Mouse (Mus musculus): ENCODE measurements around the gene Dmpk. TPM values are rescaled to one million over a fixed set of nuclear protein-coding genes. Genes with fewer than 3 reads are reported as not detected.

The Dmpk gene
- polyA plus RNA-seq (2015; fragmentation: Nextera tagmentation; extraction: Ambion mirVana), result 8.8 and 11.2 TPM in 2 replicates

GRCm38 (mm10) chr7:19083701-19084100 lies at the start of gene Dmpk:
Dmpk (plus strand) TSS chr7:19083849.
- peaks cover 54% of the 10 kb centered on the region for H3K36me3 ChIP-seq

GRCm38 (mm10) chr7:19044616-19045015 lies 39.0 kb upstream of the Dmpk start:
- WGBS, result 98% methylated on average over 6 of the region's 6 CpGs
- Histone ChIP-seq H3K27ac (replicated peaks) (no peak overlapping the region), H3K9ac (replicated peaks) (no peak overlapping the region), H3K27me3 (no peaks in the 10 kb centered on the region), H3K4me3 (no peak overlapping the region), H3K9me3 (no peaks in the 10 kb centered on the region), H3K36me3 (peaks cover 99% of the 10 kb centered on the region), H3K4me1 (no peaks in the 10 kb centered on the region), H3K4me2 (replicated peaks) (no peak overlapping the region)
- ATAC-seq (replicated peaks), result no peak

More at GRCm38 (mm10) chr7:19083701-19084100, at the start of gene Dmpk:
- WGBS, result 47% methylated on average over 10 of the region's 10 CpGs
- Histone ChIP-seq H3K27me3 (no peaks in the 10 kb centered on the region), H3K4me2 (replicated peaks) (no peak within 1 kb of the TSS), H3K9ac (replicated peaks) (no peak within 1 kb of the TSS), H3K9me3 (no peaks in the 10 kb centered on the region), H3K4me1 (no peaks in the 10 kb centered on the region), H3K4me3 (no peak within 1 kb of the TSS), H3K27ac (replicated peaks) (no peak within 1 kb of the TSS)
- ATAC-seq (replicated peaks), result no peak

GRCm38 (mm10) chr7:19046286-19047069 lies 37.2 kb upstream of the Dmpk start:
- H3K27me3 ChIP-seq, result no peaks in the 10 kb centered on the region
- no peaks in the 10 kb centered on the region for H3K4me1 ChIP-seq
- no peak for ATAC-seq (replicated peaks)
- H3K9me3 ChIP-seq, result no peaks in the 10 kb centered on the region
- WGBS, result 95% methylated on average over 11 of the region's 11 CpGs
- no peak overlapping the region for H3K4me3 ChIP-seq
- H3K27ac ChIP-seq (replicated peaks), result no peak overlapping the region
- H3K9ac ChIP-seq (replicated peaks), result no peak overlapping the region
- no peak overlapping the region for H3K4me2 ChIP-seq (replicated peaks)
- H3K36me3 ChIP-seq, result peaks cover 96% of the 10 kb centered on the region

- Histone ChIP-seq H3K27ac (replicated peaks) (no peak overlapping the region), H3K36me3 (peaks cover 81% of the 10 kb centered on the region), H3K9ac (replicated peaks) (no peak overlapping the region), H3K4me3 (no peak overlapping the region), H3K4me1 (no peaks in the 10 kb centered on the region), H3K9me3 (no peaks in the 10 kb centered on the region), H3K4me2 (replicated peaks) (no peak overlapping the region), H3K27me3 (no peaks in the 10 kb centered on the region)
- 83% methylated on average over 14 of the region's 14 CpGs for WGBS
- no peak for ATAC-seq (replicated peaks)
Measured at GRCm38 (mm10) chr7:19048006-19048527, 35.6 kb upstream of the Dmpk start.

DNA sequence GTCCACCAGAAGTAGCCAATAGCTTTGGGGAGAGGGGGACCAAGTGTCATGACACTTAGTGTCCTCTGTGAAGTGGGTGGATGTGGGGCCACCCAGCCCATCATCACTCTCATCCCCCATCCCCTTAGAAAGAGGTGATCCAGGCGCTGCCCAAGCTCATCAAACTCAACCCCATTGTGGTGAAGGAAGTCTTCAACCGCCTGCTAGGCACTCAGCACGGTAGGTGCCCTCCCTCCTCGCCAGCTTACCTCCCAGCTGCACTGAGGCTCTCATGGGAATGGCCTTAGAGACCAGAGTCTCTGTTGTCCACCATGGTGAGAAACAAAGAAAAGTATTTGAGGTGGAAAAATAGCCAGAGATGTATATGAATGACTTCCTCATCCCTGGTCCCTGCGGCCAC lies 34.4 kb upstream of the Dmpk start:
- Histone ChIP-seq H3K36me3 (peaks cover 69% of the 10 kb centered on the region), H3K9ac (replicated peaks) (no peak overlapping the region), H3K4me2 (replicated peaks) (no peak overlapping the region), H3K27ac (replicated peaks) (no peak overlapping the region), H3K4me1 (peaks cover 2% of the 10 kb centered on the region), H3K9me3 (no peaks in the 10 kb centered on the region), H3K27me3 (no peaks in the 10 kb centered on the region), H3K4me3 (no peak overlapping the region)
- ATAC-seq (replicated peaks), result no peak
- WGBS, result 90% methylated on average over 5 of the region's 5 CpGs

DNA sequence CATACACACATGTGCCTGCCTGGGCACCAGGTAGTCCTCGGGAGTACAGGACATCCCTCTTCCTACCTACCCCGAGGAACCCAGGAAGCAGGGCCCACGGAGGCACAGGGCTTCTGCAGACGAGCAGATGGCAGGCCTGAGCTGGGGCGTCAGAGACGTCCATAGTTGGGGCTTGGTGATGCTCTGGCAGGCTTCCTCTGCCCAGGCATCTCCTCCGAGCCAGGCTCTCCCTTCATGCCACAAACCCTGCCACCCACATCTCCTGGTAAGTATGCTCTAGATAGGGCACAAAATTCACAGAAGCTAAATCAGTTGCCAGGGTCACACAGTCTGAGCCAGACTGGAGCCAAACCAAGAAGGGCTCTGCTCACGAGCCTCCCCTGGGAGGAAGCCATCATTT lies 33.5 kb upstream of the Dmpk start:
- Histone ChIP-seq H3K27ac (replicated peaks) (no peak overlapping the region), H3K36me3 (peaks cover 60% of the 10 kb centered on the region), H3K4me1 (peaks cover 9% of the 10 kb centered on the region), H3K9me3 (no peaks in the 10 kb centered on the region), H3K4me3 (no peak overlapping the region), H3K27me3 (no peaks in the 10 kb centered on the region), H3K4me2 (replicated peaks) (no peak overlapping the region), H3K9ac (replicated peaks) (no peak overlapping the region)
- 86% methylated on average over 8 of the region's 8 CpGs for WGBS
- no peak for ATAC-seq (replicated peaks)

GRCm38 (mm10) chr7:19051161-19051560 lies 32.5 kb upstream of the Dmpk start:
- no peak overlapping the region for H3K4me2 ChIP-seq (replicated peaks)
- H3K4me3 ChIP-seq, result no peak overlapping the region
- H3K27me3 ChIP-seq, result no peaks in the 10 kb centered on the region
- H3K27ac ChIP-seq (replicated peaks), result no peak overlapping the region
- H3K9ac ChIP-seq (replicated peaks), result no peak overlapping the region
- 76% methylated on average over 4 of the region's 4 CpGs for WGBS
- H3K36me3 ChIP-seq, result peaks cover 50% of the 10 kb centered on the region
- no peak for ATAC-seq (replicated peaks)
- H3K4me1 ChIP-seq, result peaks cover 9% of the 10 kb centered on the region
- no peaks in the 10 kb centered on the region for H3K9me3 ChIP-seq

DNA sequence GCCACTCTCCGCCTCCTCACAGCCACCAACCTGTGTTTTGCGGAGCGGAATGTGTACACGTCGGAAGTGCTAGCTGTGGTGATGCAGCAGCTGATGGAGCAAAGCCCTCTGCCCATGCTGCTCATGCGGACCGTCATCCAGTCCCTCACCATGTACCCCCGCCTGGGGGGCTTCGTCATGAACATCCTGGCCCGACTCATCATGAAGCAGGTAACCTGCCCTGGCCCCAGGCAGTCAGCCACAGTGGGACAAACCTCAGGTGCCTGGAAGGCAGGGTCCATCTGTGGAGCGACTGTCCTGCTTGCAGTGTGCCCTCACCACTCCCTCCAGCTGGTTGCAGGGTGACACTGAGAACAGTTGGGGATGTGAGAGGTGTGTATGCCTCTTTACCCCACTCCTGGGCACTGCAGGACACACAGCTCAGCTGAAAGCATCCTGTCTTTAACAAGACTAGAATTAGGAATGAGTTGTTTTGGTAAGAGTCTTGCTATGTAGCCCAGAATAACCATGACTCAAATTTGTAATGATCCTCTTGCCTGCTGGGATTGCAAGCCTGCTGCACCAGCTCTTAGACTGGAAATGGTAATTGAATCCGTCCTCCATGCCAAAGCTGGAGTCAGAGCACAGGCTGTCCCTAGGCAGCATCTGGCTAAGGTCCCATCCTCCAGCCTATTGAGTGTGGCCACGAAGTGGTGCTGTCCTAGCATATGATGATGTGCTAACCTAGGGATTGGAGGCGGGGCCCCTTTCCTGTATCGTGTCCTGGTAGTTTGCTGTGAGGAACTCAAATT lies 31.1 kb upstream of the Dmpk start:
- H3K4me2 ChIP-seq (replicated peaks), result no peak overlapping the region
- no peak overlapping the region for H3K27ac ChIP-seq (replicated peaks)
- no peak overlapping the region for H3K9ac ChIP-seq (replicated peaks)
- no peak overlapping the region for H3K4me3 ChIP-seq
- H3K36me3 ChIP-seq, result peaks cover 36% of the 10 kb centered on the region
- H3K4me1 ChIP-seq, result peaks cover 9% of the 10 kb centered on the region
- no peaks in the 10 kb centered on the region for H3K9me3 ChIP-seq
- no peak for ATAC-seq (replicated peaks)
- 87% methylated on average over 15 of the region's 15 CpGs for WGBS
- no peaks in the 10 kb centered on the region for H3K27me3 ChIP-seq

DNA sequence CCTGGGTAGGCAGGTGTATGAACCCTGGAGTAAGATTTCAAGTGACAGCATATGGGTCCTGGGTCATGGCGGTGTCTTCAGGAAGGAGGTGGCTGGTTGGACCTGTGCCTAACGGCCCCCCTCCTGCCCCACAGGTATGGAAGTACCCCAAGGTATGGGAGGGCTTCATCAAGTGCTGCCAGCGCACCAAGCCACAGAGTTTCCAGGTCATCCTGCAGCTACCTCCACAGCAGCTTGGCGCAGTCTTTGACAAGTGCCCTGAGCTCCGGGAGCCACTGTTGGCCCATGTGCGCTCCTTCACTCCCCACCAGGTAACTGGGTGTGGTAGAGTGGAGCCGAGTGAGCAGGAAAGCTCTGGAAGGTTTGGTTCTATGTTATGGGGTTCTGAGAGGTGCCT lies 30.5 kb upstream of the Dmpk start:
- Histone ChIP-seq H3K27ac (replicated peaks) (no peak overlapping the region), H3K27me3 (no peaks in the 10 kb centered on the region), H3K36me3 (peaks cover 31% of the 10 kb centered on the region), H3K9ac (replicated peaks) (no peak overlapping the region), H3K9me3 (no peaks in the 10 kb centered on the region), H3K4me1 (peaks cover 9% of the 10 kb centered on the region), H3K4me3 (no peak overlapping the region), H3K4me2 (replicated peaks) (no peak overlapping the region)
- no peak for ATAC-seq (replicated peaks)
- WGBS, result 91% methylated on average over 7 of the region's 7 CpGs

DNA sequence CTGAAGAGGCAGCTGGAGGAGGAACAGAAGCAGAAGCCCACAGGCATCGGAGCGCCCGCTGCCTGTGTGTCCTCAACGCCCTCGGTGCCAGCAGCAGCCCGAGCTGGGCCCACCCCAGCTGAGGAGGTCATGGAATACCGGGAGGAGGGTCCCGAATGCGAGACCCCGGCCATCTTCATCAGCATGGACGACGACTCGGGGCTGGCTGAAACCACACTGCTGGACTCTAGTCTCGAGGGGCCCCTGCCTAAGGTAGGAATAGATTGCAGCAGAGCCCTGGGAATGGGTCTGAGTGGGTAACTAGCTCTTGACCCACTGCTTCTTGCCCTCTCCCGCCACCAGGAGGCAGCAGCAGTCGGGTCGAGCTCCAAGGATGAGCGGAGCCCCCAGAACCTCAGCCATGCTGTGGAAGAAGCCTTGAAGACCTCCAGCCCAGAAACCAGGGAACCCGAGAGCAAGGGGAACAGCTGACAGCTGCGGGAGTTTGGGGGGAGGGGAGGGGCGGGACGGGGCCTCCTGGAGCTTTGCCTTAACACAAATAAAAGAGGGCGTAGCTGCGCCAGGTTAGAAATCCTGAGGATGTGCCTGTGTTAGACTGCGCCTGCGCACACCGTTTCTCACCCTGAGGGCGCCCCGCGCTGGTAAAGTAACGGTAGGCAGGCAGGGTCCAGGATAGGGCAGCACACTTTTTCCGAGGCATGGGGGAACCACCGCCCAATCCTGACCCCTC lies 29.4 kb upstream of the Dmpk start, which contains the start of gene Rsph6a:
TSS of gene Rsph6a (plus strand) at position 644 of the 730 bp plus-strand sequence.
- peak within 1 kb of the TSS; percentile 29 for H3K4me3 ChIP-seq
- 24% methylated on average over 33 of the region's 33 CpGs for WGBS
- H3K27me3 ChIP-seq, result no peaks in the 10 kb centered on the region
- peaks cover 9% of the 10 kb centered on the region for H3K4me1 ChIP-seq
- peak within 1 kb of the TSS; percentile 32; the same call in 1 of the 2 replicates for H3K9ac ChIP-seq (replicated peaks)
- H3K9me3 ChIP-seq, result no peaks in the 10 kb centered on the region
- peak within 1 kb of the TSS; percentile 42 for H3K4me2 ChIP-seq (replicated peaks)
- H3K27ac ChIP-seq (replicated peaks), result no peak within 1 kb of the TSS
- peak; percentile 62 for ATAC-seq (replicated peaks)
- peaks cover 21% of the 10 kb centered on the region for H3K36me3 ChIP-seq

DNA sequence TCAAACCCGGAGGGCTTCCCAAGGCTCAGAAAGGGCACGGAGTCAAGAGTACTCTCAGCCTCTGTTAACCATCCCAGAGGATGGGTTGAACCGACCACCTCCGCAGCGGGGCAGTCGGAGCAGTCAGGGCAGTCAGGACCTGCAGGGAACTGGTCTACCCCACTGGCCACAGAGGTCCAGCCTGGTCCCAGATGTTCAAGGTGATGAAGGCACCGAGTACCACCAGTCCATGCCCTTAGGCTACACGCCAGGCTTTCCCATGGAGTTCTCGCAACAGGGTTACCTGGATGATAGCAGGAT lies 28.9 kb upstream of the Dmpk start:
- peak overlapping the region; percentile 29 for H3K4me3 ChIP-seq
- H3K27me3 ChIP-seq, result no peaks in the 10 kb centered on the region
- 63% methylated on average over 9 of the region's 9 CpGs for WGBS
- peak; percentile 9; the same call in 1 of the 2 replicates for ATAC-seq (replicated peaks)
- peak overlapping the region; percentile 42 for H3K4me2 ChIP-seq (replicated peaks)
- H3K36me3 ChIP-seq, result peaks cover 16% of the 10 kb centered on the region
- H3K4me1 ChIP-seq, result peaks cover 9% of the 10 kb centered on the region
- H3K9ac ChIP-seq (replicated peaks), result peak overlapping the region; percentile 32; the same call in 1 of the 2 replicates
- H3K27ac ChIP-seq (replicated peaks), result no peak overlapping the region
- H3K9me3 ChIP-seq, result no peaks in the 10 kb centered on the region

- Histone ChIP-seq H3K27ac (replicated peaks) (no peak overlapping the region), H3K9ac (replicated peaks) (no peak overlapping the region), H3K4me2 (replicated peaks) (no peak overlapping the region), H3K9me3 (no peaks in the 10 kb centered on the region), H3K4me3 (no peak overlapping the region), H3K36me3 (peaks cover 12% of the 10 kb centered on the region), H3K27me3 (no peaks in the 10 kb centered on the region), H3K4me1 (peaks cover 9% of the 10 kb centered on the region)
- WGBS, result 92% methylated on average over 8 of the region's 8 CpGs
- ATAC-seq (replicated peaks), result no peak
Measured at GRCm38 (mm10) chr7:19055108-19055507, 28.5 kb upstream of the Dmpk start.

All from forebrain, embryonic 15.5 days (tissue).